Mouse (Mus musculus) erythroblast, embryonic 14.5 days (primary cell): ENCODE results near the gene Ralb.

ENCODE experiments used
- GATA1 ChIP-seq: IDR thresholded peaks from 2 replicates; pipeline ENCODE4 v1.6.1; 2012; ENCODE audit warnings: low read length, inconsistent platforms, mixed read lengths
- TAL1 ChIP-seq: IDR thresholded peaks from 3 replicates; pipeline ENCODE4 v1.6.1; 2012; ENCODE audit warnings: low read length, inconsistent platforms, mixed read lengths

GRCm38 (mm10) chr1:119548668-119549326 lies 44.2 kb upstream of the Ralb start:
- no peak for TF ChIP-seq TAL1
- no peak for TF ChIP-seq GATA1
